Mouse (Mus musculus): ENCODE data around the gene H1fnt. TPM values are rescaled to one million over a fixed set of nuclear protein-coding genes. Genes with fewer than 3 reads are reported as not detected.

Gene H1fnt
- under 1 TPM in 1 of 2 experiments, not detected in 1; 0.43 TPM for polyA plus RNA-seq (2017; shearing (Covaris generic))

DNA sequence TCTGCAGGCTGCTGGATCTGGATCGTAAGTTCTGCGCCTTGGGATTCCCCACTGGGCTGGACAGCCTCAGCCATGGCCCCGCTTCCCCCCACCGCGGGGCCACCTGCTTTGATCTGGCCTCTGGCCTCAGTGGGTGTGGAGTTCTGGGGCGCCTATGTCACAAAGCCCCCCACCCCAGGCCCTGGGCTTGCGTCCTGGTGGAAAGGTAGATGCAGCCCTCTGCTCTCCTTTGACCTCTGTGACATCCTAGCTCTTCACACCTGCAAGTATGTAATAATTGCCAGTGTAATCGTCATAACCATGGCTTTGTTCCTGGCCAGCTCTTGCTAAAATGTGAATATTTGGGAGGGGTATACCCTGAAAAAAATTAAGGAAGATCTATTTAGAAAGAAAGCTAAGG lies at the start of gene H1fnt:
Gene H1fnt (minus strand): TSS at position 101 of the 400 bp plus-strand sequence.

DNA sequence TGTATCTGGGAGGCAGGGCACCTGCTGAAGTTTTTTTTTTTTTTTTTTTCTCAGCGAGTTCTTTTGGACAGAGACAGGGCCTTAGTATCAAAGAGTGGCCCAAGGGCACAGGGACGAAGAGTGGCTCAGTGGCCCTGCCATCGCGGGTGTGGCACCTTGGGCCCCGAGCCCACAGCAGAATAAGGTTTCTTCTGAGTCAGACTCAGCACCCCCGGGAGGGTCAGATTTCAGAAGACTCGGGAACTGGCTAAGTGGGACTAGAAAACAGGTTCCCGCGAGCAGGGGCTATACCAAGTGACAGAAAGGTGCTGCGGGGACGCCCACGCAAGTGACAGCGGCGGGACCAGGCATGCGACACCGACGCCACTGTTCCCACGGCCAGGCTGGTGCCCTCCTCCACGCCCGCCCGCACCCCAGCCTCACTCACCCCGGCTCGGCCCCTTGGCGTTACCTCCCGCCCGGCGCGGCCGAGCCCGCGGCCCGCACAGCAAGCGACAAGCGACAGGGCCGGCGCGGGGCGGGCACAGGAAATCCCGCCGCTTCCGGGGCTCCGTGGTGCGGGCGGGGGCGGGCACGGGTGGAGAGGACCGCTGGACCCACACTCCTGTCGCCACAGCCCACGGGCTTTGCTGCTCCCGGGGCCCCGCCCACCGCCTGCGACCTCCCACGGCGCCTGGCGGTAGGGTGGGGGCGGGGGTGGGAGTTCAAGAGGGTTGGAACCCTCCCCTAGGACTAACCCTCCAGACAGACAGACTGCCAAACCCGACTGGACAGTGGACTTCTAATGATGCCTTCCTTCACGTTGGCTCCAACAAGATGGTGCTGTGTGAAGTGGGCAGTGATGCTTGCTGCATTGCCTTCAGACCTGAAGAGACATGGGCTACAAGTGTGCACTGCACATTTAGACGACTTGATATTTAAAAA lies 38.8 kb upstream of the H1fnt start, which contains the start of gene Zfp641:
Gene Zfp641 (minus strand): TSS at position 534 of the 924 bp plus-strand sequence.

DNA sequence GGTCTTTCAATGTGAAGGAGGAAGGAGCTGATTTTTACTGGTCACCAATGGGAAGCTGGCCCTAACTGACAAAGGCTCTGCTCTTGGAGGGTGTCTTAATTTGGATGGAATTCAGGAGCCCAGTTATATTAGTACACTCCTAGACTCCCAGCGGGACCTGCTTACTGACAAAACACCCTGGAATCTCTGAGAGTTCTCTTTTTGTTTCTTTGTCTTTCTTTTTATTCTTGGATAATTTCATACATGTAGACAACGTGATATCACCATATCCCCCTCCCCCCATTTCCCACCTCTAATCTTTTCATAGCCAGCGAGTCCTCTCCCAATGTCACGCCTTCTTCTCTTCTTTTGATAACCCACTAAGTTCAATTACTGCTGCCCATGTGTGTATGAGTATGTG lies 22.7 kb downstream of the H1fnt start, which contains the start of gene Olfr286:
Gene Olfr286 (minus strand): TSS at position 101 of the 400 bp plus-strand sequence.

GRCm38 (mm10) chr15:98220877-98221276 lies 36.2 kb downstream of the H1fnt start, which contains the start of the genes Gm44579 and Olfr287:
TSS of gene Gm44579 (minus strand) at chr15:98220977.
TSS of gene Olfr287 (minus strand) at chr15:98221056.

Other genes starting within 250 kb of the H1fnt start
- 1 to 10 TPM; 7.5 to 7.8 TPM for gene Pfkm, start 164.7 kb downstream of the H1fnt start, polyA plus RNA-seq (2017; shearing (Covaris generic))
- 10 to 100 TPM; 35.0 to 45.7 TPM for gene Senp1, start 163.5 kb downstream of the H1fnt start, polyA plus RNA-seq (2017; shearing (Covaris generic))
- gene Asb8, start 91.7 kb downstream of the H1fnt start, polyA plus RNA-seq (2017; shearing (Covaris generic)) = 10 to 100 TPM; 38.6 to 42.0 TPM
- gene Ccdc184, start 90.1 kb downstream of the H1fnt start, polyA plus RNA-seq (2017; shearing (Covaris generic)) = under 1 TPM; 0.43 to 0.46 TPM
- gene Olfr288, start 61.8 kb downstream of the H1fnt start, polyA plus RNA-seq (2017; shearing (Covaris generic)) = not detected
- gene Gm44579, start 36.3 kb downstream of the H1fnt start, polyA plus RNA-seq (2017; shearing (Covaris generic)) = 1 to 10 TPM in 1 of 2 experiments, not detected in 1; 1.1 TPM
- gene Olfr287, start 36.2 kb downstream of the H1fnt start, polyA plus RNA-seq (2017; shearing (Covaris generic)) = under 1 TPM; 0.12 to 0.65 TPM
- gene Olfr286, start 22.8 kb downstream of the H1fnt start, polyA plus RNA-seq (2017; shearing (Covaris generic)) = 1 to 10 TPM in 1 of 2 experiments, under 1 TPM in 1; 0.13 to 1.3 TPM
- not detected for gene Zfp641, start 38.9 kb upstream of the H1fnt start, polyA plus RNA-seq (2017; shearing (Covaris generic))
- under 1 TPM in 1 of 2 experiments, not detected in 1; 0.07 TPM for gene Olfr285, start 60.1 kb upstream of the H1fnt start, polyA plus RNA-seq (2017; shearing (Covaris generic))
- under 1 TPM in 1 of 2 experiments, not detected in 1; 0.98 TPM for gene Olfr284, start 83.7 kb upstream of the H1fnt start, polyA plus RNA-seq (2017; shearing (Covaris generic))
- not detected for gene Olfr283, start 123.7 kb upstream of the H1fnt start, polyA plus RNA-seq (2017; shearing (Covaris generic))
- gene Olfr282, start 173.9 kb upstream of the H1fnt start, polyA plus RNA-seq (2017; shearing (Covaris generic)) = not detected
- gene Olfr281, start 195.3 kb upstream of the H1fnt start, polyA plus RNA-seq (2017; shearing (Covaris generic)) = 1 to 10 TPM in 1 of 2 experiments, under 1 TPM in 1; 0.13 to 2.7 TPM
- gene OR5BS1P, start 212.6 kb upstream of the H1fnt start, polyA plus RNA-seq (2017; shearing (Covaris generic)) = under 1 TPM; 0.11 to 0.26 TPM
- under 1 TPM in 1 of 2 experiments, not detected in 1; 0.38 TPM for gene Lalba, start 225.4 kb upstream of the H1fnt start, polyA plus RNA-seq (2017; shearing (Covaris generic))
- under 1 TPM; 0.24 to 0.65 TPM for gene Olfr279, start 235.1 kb upstream of the H1fnt start, polyA plus RNA-seq (2017; shearing (Covaris generic))